Mouse (Mus musculus) megakaryocyte-erythroid progenitor cell, adult 5 weeks (primary cell): ENCODE measurements around the gene Ccdc194. TPM values are rescaled to one million over a fixed set of nuclear protein-coding genes. Genes with fewer than 3 reads are reported as not detected.

Source experiments
- polyA plus RNA-seq: library from polyadenylated mRNA; stranded (reverse); fragments of >175 nt; gene quantifications from 2 replicates; pipeline ENCODE4 v1.2.3, GENCODE M21; 2012

Ccdc194 gene
- not detected in 2 replicates for polyA plus RNA-seq

GRCm38 (mm10) chr8:71525226-71526050 is at the start of gene Ccdc194:
Gene Ccdc194, minus strand, starts transcription at chr8:71525711.

GRCm38 (mm10) chr8:71568387-71568937 is 43.0 kb upstream of the Ccdc194 start, which contains the start of gene Slc27a1:
Gene Slc27a1, plus strand, starts transcription at chr8:71568882.

GRCm38 (mm10) chr8:71566501-71566900 is 41.0 kb upstream of the Ccdc194 start, which contains the start of gene Nxnl1:
Gene Nxnl1, minus strand, starts transcription at chr8:71566601.

GRCm38 (mm10) chr8:71558071-71558957 is 32.8 kb upstream of the Ccdc194 start, which contains the start of gene Tmem221:
Gene Tmem221, minus strand, starts transcription at chr8:71558871.

GRCm38 (mm10) chr8:71542632-71543343 is 17.3 kb upstream of the Ccdc194 start, which contains the start of gene Mvb12a:
Gene Mvb12a, plus strand, starts transcription at chr8:71542922.

GRCm38 (mm10) chr8:71537028-71537867 is 11.7 kb upstream of the Ccdc194 start, which contains the start of gene Bst2:
Gene Bst2, minus strand, starts transcription at chr8:71537456.

GRCm38 (mm10) chr8:71511644-71512043 is 13.9 kb downstream of the Ccdc194 start, which contains the start of gene Plvap:
Gene Plvap, minus strand, starts transcription at chr8:71511752.

GRCm38 (mm10) chr8:71487691-71488445 is 37.6 kb downstream of the Ccdc194 start, which contains the start of gene Gtpbp3:
Gene Gtpbp3, plus strand, starts transcription at chr8:71488103.

GRCm38 (mm10) chr8:71485142-71486135 is 40.1 kb downstream of the Ccdc194 start, which contains the start of gene Ano8:
Gene Ano8, minus strand, starts transcription at chr8:71485963.

Other genes with a start within 250 kb of the Ccdc194 start
- gene Use1, start 158.9 kb downstream of the Ccdc194 start, polyA plus RNA-seq = 291 and 315 TPM in 2 replicates
- gene Ocel1, start 154.4 kb downstream of the Ccdc194 start, polyA plus RNA-seq = 24.1 and 32.7 TPM in 2 replicates
- gene Nr2f6, start 143.8 kb downstream of the Ccdc194 start, polyA plus RNA-seq = 25.0 and 27.3 TPM in 2 replicates
- gene Ushbp1, start 129.9 kb downstream of the Ccdc194 start, polyA plus RNA-seq = not detected in 2 replicates
- 134 and 147 TPM in 2 replicates for gene Babam1, start 128.8 kb downstream of the Ccdc194 start, polyA plus RNA-seq
- gene Ankle1, start 119.7 kb downstream of the Ccdc194 start, polyA plus RNA-seq = 25.9 and 26.0 TPM in 2 replicates
- 39.6 and 48.5 TPM in 2 replicates for gene Abhd8, start 62.1 kb downstream of the Ccdc194 start, polyA plus RNA-seq
- 195 and 205 TPM in 2 replicates for gene Mrpl34, start 60.8 kb downstream of the Ccdc194 start, polyA plus RNA-seq
- gene Dda1, start 56.5 kb downstream of the Ccdc194 start, polyA plus RNA-seq = 224 and 225 TPM in 2 replicates
- 10.6 and 17.2 TPM in 2 replicates for gene Ano8, start 39.7 kb downstream of the Ccdc194 start, polyA plus RNA-seq
- 34.8 and 36.4 TPM in 2 replicates for gene Gtpbp3, start 37.6 kb downstream of the Ccdc194 start, polyA plus RNA-seq
- gene Plvap, start 14.0 kb downstream of the Ccdc194 start, polyA plus RNA-seq = 12.9 and 16.5 TPM in 2 replicates
- gene Bst2, start 11.7 kb upstream of the Ccdc194 start, polyA plus RNA-seq = 250 and 257 TPM in 2 replicates
- gene Mvb12a, start 17.2 kb upstream of the Ccdc194 start, polyA plus RNA-seq = 174 and 201 TPM in 2 replicates
- gene Tmem221, start 33.2 kb upstream of the Ccdc194 start, polyA plus RNA-seq = 0.32 and 0.37 TPM in 2 replicates
- gene Nxnl1, start 40.9 kb upstream of the Ccdc194 start, polyA plus RNA-seq = not detected in 2 replicates
- 12.6 and 18.3 TPM in 2 replicates for gene Slc27a1, start 43.2 kb upstream of the Ccdc194 start, polyA plus RNA-seq
- 408 and 426 TPM in 2 replicates for gene Pgls, start 66.5 kb upstream of the Ccdc194 start, polyA plus RNA-seq
- 14.0 and 18.2 TPM in 2 replicates for gene Fam129c, start 71.9 kb upstream of the Ccdc194 start, polyA plus RNA-seq
- gene Colgalt1, start 85.3 kb upstream of the Ccdc194 start, polyA plus RNA-seq = 59.2 and 64.3 TPM in 2 replicates
- gene Unc13a, start 146.0 kb upstream of the Ccdc194 start, polyA plus RNA-seq = 0.64 and 1.7 TPM in 2 replicates
- 93.6 and 114 TPM in 2 replicates for gene Jak3, start 150.6 kb upstream of the Ccdc194 start, polyA plus RNA-seq
- gene Insl3, start 163.5 kb upstream of the Ccdc194 start, polyA plus RNA-seq = 49.6 and 68.7 TPM in 2 replicates
- 0.76 and 1.4 TPM in 2 replicates for gene B3gnt3, start 176.1 kb upstream of the Ccdc194 start, polyA plus RNA-seq
- gene Fcho1, start 200.0 kb upstream of the Ccdc194 start, polyA plus RNA-seq = 421 and 422 TPM in 2 replicates